Mouse (Mus musculus): Measurements from ENCODE around the gene Notch1. TPM values are rescaled to one million over a fixed set of nuclear protein-coding genes. Genes with fewer than 3 reads are reported as not detected.

Gene Notch1
- polyA plus RNA-seq, 1 experiment from 2014 or later: 15.5 TPM

DNA sequence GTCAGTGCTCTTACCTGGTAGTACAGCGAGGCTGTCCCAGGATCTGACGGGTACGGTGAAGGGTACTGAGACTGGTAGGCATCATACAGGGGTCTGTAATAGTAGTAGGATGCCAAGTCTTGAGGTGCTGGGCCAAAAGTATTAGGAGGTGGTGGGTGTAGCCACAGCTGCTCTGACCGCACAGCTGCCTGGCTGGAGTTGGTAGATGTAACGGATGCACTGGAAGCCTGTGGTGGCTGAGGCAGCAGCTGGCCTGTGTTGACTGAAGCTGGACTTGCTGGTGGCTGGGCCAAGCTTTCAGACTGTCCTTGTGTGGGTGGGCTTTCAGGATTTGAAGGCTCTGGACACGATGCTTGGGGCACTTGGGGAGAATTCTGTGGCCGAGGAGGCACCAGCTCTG, 78.1 kb downstream of the Notch1 start:
- Histone ChIP-seq H3K4me3 (no peak overlapping the region), H3K9ac (peak overlapping the region; percentile 36), H3K9me3 (no peaks in the 10 kb centered on the region), H3K36me3 (peaks cover 82% of the 10 kb centered on the region), H3K27ac (no peak overlapping the region), H3K27me3 (no peaks in the 10 kb centered on the region), H3K4me2 (replicated peaks) (no peak overlapping the region), H3K4me1 (peaks cover 20% of the 10 kb centered on the region)
- ATAC-seq (ENCODE audit: low FRiP score, low read depth): no peak
- WGBS: 87% methylated on average over 7 of the region's 7 CpGs

DNA sequence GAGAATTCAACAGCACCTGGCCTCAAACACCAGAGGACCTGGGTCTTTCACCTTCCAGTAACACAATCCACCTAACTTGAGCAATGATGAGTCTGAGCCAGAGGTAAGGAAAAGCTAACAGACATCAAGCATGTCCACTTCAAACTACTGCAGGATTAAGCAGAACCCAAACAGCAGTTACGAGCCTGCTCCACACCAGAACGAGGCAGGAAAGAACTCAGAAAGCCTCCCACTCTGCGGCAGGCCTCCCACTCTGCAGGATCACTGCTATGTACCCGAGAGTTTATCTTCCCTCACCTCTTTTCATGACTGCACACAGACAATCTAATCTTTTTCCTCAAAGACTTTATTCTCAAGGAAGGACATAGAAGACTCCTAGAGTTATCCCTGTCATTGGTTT, 79.2 kb downstream of the Notch1 start:
- H3K4me3 ChIP-seq: no peak overlapping the region
- H3K9ac ChIP-seq: peak overlapping the region; percentile 20; the same call in 1 of the 2 replicates
- H3K9me3 ChIP-seq: no peaks in the 10 kb centered on the region
- H3K4me2 ChIP-seq (replicated peaks): no peak overlapping the region
- H3K36me3 ChIP-seq: peaks cover 93% of the 10 kb centered on the region
- H3K27ac ChIP-seq: no peak overlapping the region
- WGBS: 72% methylated on average over 4 of the region's 4 CpGs
- H3K27me3 ChIP-seq: no peaks in the 10 kb centered on the region
- no peak for ATAC-seq (ENCODE audit: low FRiP score, low read depth)
- H3K4me1 ChIP-seq: peaks cover 13% of the 10 kb centered on the region; the same call in 1 of the 2 replicates

DNA sequence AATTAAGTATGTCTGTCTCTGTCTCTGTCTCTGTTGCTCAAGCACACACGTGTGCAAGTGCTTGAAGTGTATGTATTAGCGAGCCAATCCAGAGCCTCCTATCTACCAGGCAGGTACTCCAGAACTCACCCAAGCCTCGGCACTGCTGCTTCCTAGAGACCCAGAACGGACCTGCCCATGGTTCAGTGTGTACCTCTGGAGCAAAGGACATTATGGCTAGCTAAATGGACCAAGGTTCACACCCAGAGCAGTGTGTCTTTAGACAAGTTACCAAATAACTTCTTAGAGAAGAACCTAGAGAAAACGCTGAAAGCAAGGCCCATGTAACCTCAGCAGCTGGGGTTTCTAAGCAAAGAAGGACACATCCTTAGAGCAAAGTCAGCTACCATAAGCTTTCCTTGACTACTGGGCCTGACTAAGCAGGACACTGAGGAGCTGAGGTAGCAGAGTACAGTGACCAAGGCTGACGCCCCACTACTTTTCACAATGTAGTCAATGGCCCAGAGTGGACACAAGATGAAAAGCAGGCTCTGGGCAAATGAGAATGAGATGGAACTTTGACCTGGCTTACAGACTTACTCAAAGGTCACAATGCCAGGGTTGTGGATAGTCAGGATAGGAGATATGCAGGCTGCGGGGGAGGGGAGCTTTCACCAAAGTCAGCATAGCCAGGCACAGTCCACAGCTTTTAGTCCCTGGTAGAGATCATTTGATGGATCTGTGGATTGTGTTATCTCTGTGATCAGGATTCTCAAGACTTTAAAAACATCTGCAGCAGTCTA, 81.5 kb downstream of the Notch1 start:
- Histone ChIP-seq H3K36me3 (peaks cover 95% of the 10 kb centered on the region), H3K27ac (no peak overlapping the region), H3K27me3 (no peaks in the 10 kb centered on the region), H3K4me3 (no peak overlapping the region), H3K9ac (no peak overlapping the region), H3K4me1 (peaks cover 13% of the 10 kb centered on the region; the same call in 1 of the 2 replicates), H3K4me2 (replicated peaks) (no peak overlapping the region), H3K9me3 (no peaks in the 10 kb centered on the region)
- WGBS: 92% methylated on average over 7 of the region's 7 CpGs
- ATAC-seq (ENCODE audit: low FRiP score, low read depth): no peak

- Histone ChIP-seq H3K9ac (no peak overlapping the region), H3K27ac (no peak overlapping the region), H3K27me3 (no peaks in the 10 kb centered on the region), H3K36me3 (peaks cover 97% of the 10 kb centered on the region), H3K4me2 (replicated peaks) (no peak overlapping the region), H3K9me3 (no peaks in the 10 kb centered on the region), H3K4me1 (no peaks in the 10 kb centered on the region), H3K4me3 (no peak overlapping the region)
- WGBS: 92% methylated on average over 5 of the region's 5 CpGs
- ATAC-seq (ENCODE audit: low FRiP score, low read depth): no peak
Observed at GRCm38 (mm10) chr2:26429851-26430250, 86.6 kb downstream of the Notch1 start.

GRCm38 (mm10) chr2:26424541-26424940, 91.9 kb downstream of the Notch1 start:
- Histone ChIP-seq H3K9me3 (no peaks in the 10 kb centered on the region), H3K36me3 (peaks cover 97% of the 10 kb centered on the region), H3K27me3 (no peaks in the 10 kb centered on the region), H3K9ac (no peak overlapping the region), H3K4me3 (no peak overlapping the region), H3K4me2 (replicated peaks) (no peak overlapping the region), H3K4me1 (no peaks in the 10 kb centered on the region), H3K27ac (no peak overlapping the region)
- no peak for ATAC-seq (ENCODE audit: low FRiP score, low read depth)
- WGBS: 93% methylated on average over 2 of the region's 2 CpGs

- ATAC-seq (ENCODE audit: low FRiP score, low read depth): no peak
- Histone ChIP-seq H3K27ac (no peak overlapping the region), H3K4me1 (no peaks in the 10 kb centered on the region), H3K36me3 (peaks cover 97% of the 10 kb centered on the region), H3K4me2 (replicated peaks) (no peak overlapping the region), H3K4me3 (no peak overlapping the region), H3K27me3 (no peaks in the 10 kb centered on the region), H3K9me3 (no peaks in the 10 kb centered on the region), H3K9ac (no peak overlapping the region)
- WGBS: 86% methylated on average over 1 of the region's 1 CpGs
Observed at GRCm38 (mm10) chr2:26423086-26423485, 93.4 kb downstream of the Notch1 start.

DNA sequence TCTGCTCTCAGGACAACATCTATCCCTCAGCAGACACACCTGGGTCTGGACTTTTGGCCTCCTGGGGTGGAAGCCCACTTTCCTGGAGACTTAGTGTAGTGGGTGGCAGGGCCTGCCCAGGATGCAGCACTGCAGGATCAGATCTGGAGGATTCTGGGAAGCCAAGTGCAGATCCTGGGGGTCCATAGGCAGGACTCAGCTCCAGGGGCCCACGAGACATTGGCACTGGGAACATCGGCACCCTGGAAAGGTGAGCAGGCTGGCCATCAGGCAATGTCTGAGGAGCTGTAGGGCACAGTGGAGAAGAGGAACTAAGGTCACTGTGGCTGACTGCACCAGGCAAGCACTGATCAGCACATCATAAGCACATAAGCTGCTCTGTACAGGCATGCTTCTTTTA, 94.5 kb downstream of the Notch1 start:
- H3K4me3 ChIP-seq: no peak overlapping the region
- no peaks in the 10 kb centered on the region for H3K4me1 ChIP-seq
- no peak overlapping the region for H3K27ac ChIP-seq
- no peak for ATAC-seq (ENCODE audit: low FRiP score, low read depth)
- H3K9me3 ChIP-seq: no peaks in the 10 kb centered on the region
- peaks cover 98% of the 10 kb centered on the region for H3K36me3 ChIP-seq
- no peak overlapping the region for H3K4me2 ChIP-seq (replicated peaks)
- WGBS: 89% methylated on average over 2 of the region's 2 CpGs
- no peaks in the 10 kb centered on the region for H3K27me3 ChIP-seq
- H3K9ac ChIP-seq: no peak overlapping the region

- no peak for ATAC-seq (ENCODE audit: low FRiP score, low read depth)
- Histone ChIP-seq H3K9me3 (no peaks in the 10 kb centered on the region), H3K4me3 (no peak overlapping the region), H3K27me3 (no peaks in the 10 kb centered on the region), H3K36me3 (peaks cover 98% of the 10 kb centered on the region), H3K9ac (no peak overlapping the region), H3K27ac (no peak overlapping the region), H3K4me1 (no peaks in the 10 kb centered on the region), H3K4me2 (replicated peaks) (no peak overlapping the region)
- 90% methylated on average over 1 of the region's 1 CpGs for WGBS
Observed at GRCm38 (mm10) chr2:26418120-26418519, 98.3 kb downstream of the Notch1 start.

- no peaks in the 10 kb centered on the region for H3K4me1 ChIP-seq
- peaks cover 98% of the 10 kb centered on the region for H3K36me3 ChIP-seq
- no peaks in the 10 kb centered on the region for H3K9me3 ChIP-seq
- H3K4me3 ChIP-seq: no peak overlapping the region
- H3K4me2 ChIP-seq (replicated peaks): no peak overlapping the region
- no peaks in the 10 kb centered on the region for H3K27me3 ChIP-seq
- H3K9ac ChIP-seq: no peak overlapping the region
- no peak overlapping the region for H3K27ac ChIP-seq
- no peak for ATAC-seq (ENCODE audit: low FRiP score, low read depth)
Observed at GRCm38 (mm10) chr2:26417066-26417465, 99.4 kb downstream of the Notch1 start.

DNA sequence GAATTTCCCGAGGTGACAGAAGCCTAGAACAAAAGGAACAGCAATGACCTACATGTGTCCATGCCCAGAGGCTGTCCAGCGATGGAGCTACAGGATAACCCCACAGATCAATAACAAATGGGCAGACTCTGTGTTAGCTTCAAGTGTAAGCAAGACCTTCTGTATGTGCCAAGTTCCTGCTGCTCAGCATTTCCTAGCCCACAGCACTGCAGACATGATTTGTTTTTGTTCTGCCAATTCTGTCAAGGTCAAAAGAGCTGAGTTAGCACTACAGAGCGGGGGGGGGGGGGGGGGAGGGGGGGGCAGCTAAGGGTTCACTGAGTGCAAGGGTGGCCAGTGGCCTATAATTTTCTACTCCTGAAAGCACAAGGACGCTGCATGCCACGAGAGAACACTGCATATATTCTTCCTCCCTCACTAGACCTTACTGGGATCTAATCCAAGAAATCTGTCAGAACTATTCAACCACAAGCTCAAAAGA, 105.5 kb downstream of the Notch1 start:
- no peak overlapping the region for H3K4me2 ChIP-seq (replicated peaks)
- H3K4me1 ChIP-seq: peaks cover 25% of the 10 kb centered on the region
- no peak overlapping the region for H3K27ac ChIP-seq
- no peaks in the 10 kb centered on the region for H3K9me3 ChIP-seq
- no peak overlapping the region for H3K4me3 ChIP-seq
- no peaks in the 10 kb centered on the region for H3K27me3 ChIP-seq
- no peak overlapping the region for H3K9ac ChIP-seq
- peaks cover 71% of the 10 kb centered on the region for H3K36me3 ChIP-seq
- WGBS: 74% methylated on average over 5 of the region's 5 CpGs
- ATAC-seq (ENCODE audit: low FRiP score, low read depth): no peak

DNA sequence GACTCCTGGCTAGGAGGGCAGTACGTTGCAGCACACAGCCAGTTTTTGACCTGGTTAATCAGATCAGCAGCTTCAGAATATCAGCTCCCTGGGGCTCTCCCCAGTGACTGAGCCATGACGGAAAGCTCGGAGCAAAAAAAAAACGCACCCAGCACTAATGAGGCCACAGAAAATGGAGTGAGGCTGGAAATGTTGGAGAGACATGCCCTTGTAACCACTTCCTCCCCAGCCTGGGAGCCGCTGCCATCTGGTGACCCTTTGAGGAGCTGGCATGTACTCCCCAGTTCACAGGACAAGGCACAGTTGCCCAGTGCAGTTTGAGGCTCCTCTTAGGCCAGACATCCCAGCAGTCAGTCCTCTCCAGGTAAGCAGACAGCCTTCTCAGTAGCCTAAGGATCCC, 106.4 kb downstream of the Notch1 start:
- WGBS: 81% methylated on average over 5 of the region's 5 CpGs
- H3K36me3 ChIP-seq: peaks cover 68% of the 10 kb centered on the region
- peaks cover 33% of the 10 kb centered on the region for H3K4me1 ChIP-seq
- ATAC-seq (ENCODE audit: low FRiP score, low read depth): no peak
- no peak overlapping the region for H3K4me2 ChIP-seq (replicated peaks)
- no peak overlapping the region for H3K4me3 ChIP-seq
- H3K9ac ChIP-seq: no peak overlapping the region
- no peaks in the 10 kb centered on the region for H3K27me3 ChIP-seq
- H3K27ac ChIP-seq: no peak overlapping the region
- no peaks in the 10 kb centered on the region for H3K9me3 ChIP-seq

DNA sequence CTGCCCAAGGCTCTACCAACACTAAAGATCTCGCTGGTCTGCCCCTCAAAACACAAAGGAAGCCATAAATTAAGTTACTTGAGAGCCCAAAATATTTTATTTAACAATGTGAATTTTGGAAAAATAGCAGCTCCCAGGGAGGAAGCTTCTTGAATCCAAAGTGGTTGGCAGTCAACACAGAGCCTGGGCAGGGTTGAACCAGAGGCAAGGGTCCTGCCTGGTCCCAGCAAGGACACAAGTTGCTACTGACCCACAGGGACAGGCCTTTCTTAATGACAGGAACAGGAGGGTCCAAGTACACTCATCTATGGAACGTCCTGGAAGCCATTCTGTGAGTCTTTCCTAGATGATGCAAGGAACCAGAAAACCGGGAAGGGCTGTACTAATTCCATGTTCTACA, 107.1 kb downstream of the Notch1 start:
- Histone ChIP-seq H3K4me3 (peak overlapping the region; percentile 93), H3K9me3 (no peaks in the 10 kb centered on the region), H3K27ac (no peak overlapping the region), H3K4me2 (replicated peaks) (peak overlapping the region; percentile 97), H3K36me3 (peaks cover 63% of the 10 kb centered on the region), H3K27me3 (no peaks in the 10 kb centered on the region), H3K9ac (no peak overlapping the region), H3K4me1 (peaks cover 33% of the 10 kb centered on the region)
- peak; percentile 25; the same call in 1 of the 2 replicates for ATAC-seq (ENCODE audit: low FRiP score, low read depth)
- WGBS: 58% methylated on average over 3 of the region's 3 CpGs
